Comparison of ENCODE assay signal across 7 mouse cellular contexts in genomic region chr14:55577871-55578667, GRCm38 (mm10). TPM values are rescaled to one million over a fixed set of nuclear protein-coding genes. Genes with fewer than 3 reads are reported as not detected.
DNase-seq lines count a peak whose midpoint lies in the region; ATAC-seq lines count a peak whose summit lies in the region.

Gene Psme1, plus strand, starts transcription at chr14:55578123.

- no peaks in the 10 kb centered on the region for H3K9me3 ChIP-seq in embryonic facial prominence, embryonic 12.5 days
- no peaks in the 10 kb centered on the region for H3K9me3 ChIP-seq in limb, embryonic 13.5 days
- no peaks in the 10 kb centered on the region for H3K9me3 ChIP-seq in midbrain, embryonic 15.5 days

- peak within 1 kb of the TSS; percentile 79 for H3K27ac ChIP-seq in embryonic facial prominence, embryonic 12.5 days
- H3K27ac ChIP-seq in limb, embryonic 13.5 days: peak within 1 kb of the TSS; percentile 83
- H3K27ac ChIP-seq in midbrain, embryonic 15.5 days: peak within 1 kb of the TSS; percentile 89

- peak within 1 kb of the TSS; percentile 85 for H3K9ac ChIP-seq in embryonic facial prominence, embryonic 12.5 days
- peak within 1 kb of the TSS; percentile 90 for H3K9ac ChIP-seq in limb, embryonic 13.5 days
- peak within 1 kb of the TSS; percentile 79 for H3K9ac ChIP-seq in midbrain, embryonic 15.5 days

- H3K36me3 ChIP-seq in embryonic facial prominence, embryonic 12.5 days: peaks cover 22% of the 10 kb centered on the region
- H3K36me3 ChIP-seq in limb, embryonic 13.5 days: peaks cover 26% of the 10 kb centered on the region
- peaks cover 12% of the 10 kb centered on the region; the same call in 1 of the 2 replicates for H3K36me3 ChIP-seq in midbrain, embryonic 15.5 days (replicated peaks)

- peak within 1 kb of the TSS; percentile 81 for H3K4me2 ChIP-seq in embryonic facial prominence, embryonic 12.5 days (replicated peaks)
- peak within 1 kb of the TSS; percentile 94 for H3K4me2 ChIP-seq in limb, embryonic 13.5 days (replicated peaks)
- H3K4me2 ChIP-seq in midbrain, embryonic 15.5 days: peak within 1 kb of the TSS; percentile 85

- peak within 1 kb of the TSS; percentile 73 for H3K4me3 ChIP-seq in embryonic facial prominence, embryonic 12.5 days
- peak within 1 kb of the TSS; percentile 80 for H3K4me3 ChIP-seq in limb, embryonic 13.5 days
- peak within 1 kb of the TSS; percentile 69 for H3K4me3 ChIP-seq in midbrain, embryonic 15.5 days

- no peaks in the 10 kb centered on the region for H3K27me3 ChIP-seq in embryonic facial prominence, embryonic 12.5 days
- no peaks in the 10 kb centered on the region for H3K27me3 ChIP-seq in limb, embryonic 13.5 days
- H3K27me3 ChIP-seq in midbrain, embryonic 15.5 days (replicated peaks): no peaks in the 10 kb centered on the region

- ATAC-seq in embryonic facial prominence, embryonic 12.5 days (ENCODE audit: insufficient number of reproducible peaks, insufficient read depth, low FRiP score, low TSS enrichment): peak; percentile 85
- peak; percentile 90 for ATAC-seq in limb, embryonic 13.5 days (ENCODE audit: low FRiP score, low read depth)
- peak; percentile 92 for ATAC-seq in midbrain, embryonic 15.5 days (replicated peaks)

- H3K4me1 ChIP-seq in embryonic facial prominence, embryonic 12.5 days: no peaks in the 10 kb centered on the region
- H3K4me1 ChIP-seq in limb, embryonic 13.5 days: peaks cover 18% of the 10 kb centered on the region
- peaks cover 20% of the 10 kb centered on the region for H3K4me1 ChIP-seq in midbrain, embryonic 15.5 days

- WGBS in embryonic facial prominence, embryonic 12.5 days: 1% methylated on average over 32 of the region's 32 CpGs
- WGBS in limb, embryonic 13.5 days: under 1% methylated on average over 31 of the region's 32 CpGs
- under 1% methylated on average over 32 of the region's 32 CpGs for WGBS in midbrain, embryonic 15.5 days

- peak; percentile 89 for DNase-seq in adrenal gland, postnatal 10 days
- peak; percentile 99 for DNase-seq in heart, adult 11 months
- peak; percentile 80 for DNase-seq in kidney, adult 18-20 months
- DNase-seq in spleen, postnatal 10 days (ENCODE audit: low spot score in 2 of 2): peak; percentile 71 to 81

RNA-seq across cellular contexts. Expression of gene Psme1, which starts in this region (rescaled TPM):
- total RNA-seq in adrenal gland, postnatal 10 days (2021): 100 to 1,000 TPM; 293 to 337 TPM
- 131 and 143 TPM in 2 replicates for polyA plus RNA-seq in embryonic facial prominence, embryonic 12.5 days (2016; fragmentation: Nextera tagmentation; extraction: Ambion mirVana)
- 145 and 150 TPM in 2 replicates for polyA plus RNA-seq in limb, embryonic 13.5 days (2015; fragmentation: Nextera tagmentation; extraction: Ambion mirVana)
- polyA plus RNA-seq in midbrain, embryonic 15.5 days (2015; fragmentation: Nextera tagmentation; extraction: Ambion mirVana): 215 and 217 TPM in 2 replicates

Comparison
In these comparisons a context has a peak if more than half of its experiments do, and no peak if none do; other contexts are left out.
1. Peak in every context shown above with its lines: DNase-seq, ATAC-seq, H3K4me3 ChIP-seq and H3K27ac ChIP-seq.